Mouse (Mus musculus): ENCODE data around the gene Zdhhc14. TPM values are rescaled to one million over a fixed set of nuclear protein-coding genes. Genes with fewer than 3 reads are reported as not detected.

Gene Zdhhc14
- polyA plus RNA-seq, 1 experiment from 2014 or later: 0.99 TPM

DNA sequence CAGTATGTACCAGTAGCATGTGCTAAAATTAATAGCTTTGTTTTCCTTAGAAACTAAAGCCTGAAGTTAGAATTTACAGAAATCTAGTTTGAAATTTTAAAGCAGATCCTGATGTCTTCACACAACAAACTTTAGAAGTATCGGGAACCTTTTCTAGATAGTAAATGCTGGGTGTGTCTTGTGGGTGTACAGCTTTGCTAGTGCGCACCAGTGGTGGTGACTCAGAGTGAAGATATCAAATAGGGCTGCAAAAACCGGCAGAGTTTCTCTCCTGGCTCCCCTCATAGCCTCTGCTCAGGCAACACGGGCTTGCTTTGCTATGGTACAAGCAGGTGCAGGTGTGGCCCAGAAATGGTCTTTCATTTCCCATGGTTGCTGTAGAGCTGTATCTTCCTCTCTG is 157.8 kb downstream of the Zdhhc14 start:
- no peaks in the 10 kb centered on the region for H3K9me3 ChIP-seq (replicated peaks; ENCODE audit: control insufficient read depth, low read length)
- H3K4me2 ChIP-seq (ENCODE audit: low read depth, low read length): no peak overlapping the region
- H3K27me3 ChIP-seq (ENCODE audit: control insufficient read depth, insufficient read depth, low read length): no peaks in the 10 kb centered on the region
- WGBS: 76% methylated on average over 4 of the region's 4 CpGs
- H3K27ac ChIP-seq (ENCODE audit: low read length): no peak overlapping the region
- no peaks in the 10 kb centered on the region for H3K4me1 ChIP-seq (ENCODE audit: control insufficient read depth, insufficient read depth, low read length)
- no peak for ATAC-seq (ENCODE audit: insufficient read depth, low FRiP score)
- no peak overlapping the region for H3K9ac ChIP-seq (ENCODE audit: low read length)
- no peak overlapping the region for H3K4me3 ChIP-seq (replicated peaks; ENCODE audit: low read length)
- no peaks in the 10 kb centered on the region for H3K36me3 ChIP-seq (ENCODE audit: control insufficient read depth, insufficient read depth, low read length)

DNA sequence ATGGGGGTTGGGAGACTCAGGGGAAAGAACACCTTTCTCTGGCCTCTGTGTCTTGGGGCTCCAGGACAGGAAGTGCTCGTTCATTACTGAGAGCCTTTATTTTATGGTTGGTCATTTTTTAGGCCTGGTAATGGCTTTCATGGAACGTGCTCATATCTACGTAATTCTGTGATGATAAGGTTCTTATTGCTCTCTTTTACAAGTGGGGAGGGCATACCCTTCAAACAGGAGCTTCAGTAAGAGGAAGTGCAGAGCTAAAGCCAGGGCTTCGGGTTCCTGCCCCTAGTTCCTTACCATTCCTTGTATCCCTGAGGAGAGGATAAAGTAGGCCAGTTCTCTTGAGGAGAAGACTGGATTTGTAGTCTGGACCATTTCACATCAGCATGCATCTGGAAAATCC is 158.3 kb downstream of the Zdhhc14 start:
- no peak overlapping the region for H3K9ac ChIP-seq (ENCODE audit: low read length)
- no peak overlapping the region for H3K4me3 ChIP-seq (replicated peaks; ENCODE audit: low read length)
- H3K36me3 ChIP-seq (ENCODE audit: control insufficient read depth, insufficient read depth, low read length): no peaks in the 10 kb centered on the region
- no peaks in the 10 kb centered on the region for H3K4me1 ChIP-seq (ENCODE audit: control insufficient read depth, insufficient read depth, low read length)
- H3K9me3 ChIP-seq (replicated peaks; ENCODE audit: control insufficient read depth, low read length): no peaks in the 10 kb centered on the region
- no peaks in the 10 kb centered on the region for H3K27me3 ChIP-seq (ENCODE audit: control insufficient read depth, insufficient read depth, low read length)
- no peak for ATAC-seq (ENCODE audit: insufficient read depth, low FRiP score)
- 70% methylated on average over 4 of the region's 4 CpGs for WGBS
- H3K27ac ChIP-seq (ENCODE audit: low read length): no peak overlapping the region
- H3K4me2 ChIP-seq (ENCODE audit: low read depth, low read length): no peak overlapping the region

DNA sequence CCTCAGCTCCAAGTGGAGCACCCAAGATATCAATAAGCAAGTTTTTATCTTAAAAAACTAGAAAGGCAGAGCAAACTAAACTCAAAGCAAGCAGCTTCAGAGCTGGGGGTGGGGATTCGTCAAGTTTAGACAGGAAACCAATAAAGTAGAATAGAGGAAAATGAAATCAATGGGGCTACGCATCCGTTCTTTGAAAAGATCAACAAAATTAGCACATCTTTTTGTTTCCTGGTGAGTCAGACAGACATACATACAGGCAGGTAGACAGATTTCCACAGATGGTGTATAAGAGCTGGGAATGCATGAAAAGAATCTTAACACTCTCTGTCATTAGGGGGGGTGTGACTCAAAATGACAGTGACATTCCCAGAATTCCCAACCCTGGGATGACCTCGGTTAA is 159.2 kb downstream of the Zdhhc14 start:
- Histone ChIP-seq H3K4me2 (ENCODE audit: low read depth, low read length) (no peak overlapping the region), H3K36me3 (ENCODE audit: control insufficient read depth, insufficient read depth, low read length) (no peaks in the 10 kb centered on the region), H3K9ac (ENCODE audit: low read length) (no peak overlapping the region), H3K27ac (ENCODE audit: low read length) (no peak overlapping the region), H3K4me1 (ENCODE audit: control insufficient read depth, insufficient read depth, low read length) (no peaks in the 10 kb centered on the region), H3K27me3 (ENCODE audit: control insufficient read depth, insufficient read depth, low read length) (no peaks in the 10 kb centered on the region), H3K9me3 (replicated peaks; ENCODE audit: control insufficient read depth, low read length) (no peaks in the 10 kb centered on the region), H3K4me3 (replicated peaks; ENCODE audit: low read length) (no peak overlapping the region)
- ATAC-seq (ENCODE audit: insufficient read depth, low FRiP score): no peak
- WGBS: 63% methylated on average over 4 of the region's 4 CpGs

DNA sequence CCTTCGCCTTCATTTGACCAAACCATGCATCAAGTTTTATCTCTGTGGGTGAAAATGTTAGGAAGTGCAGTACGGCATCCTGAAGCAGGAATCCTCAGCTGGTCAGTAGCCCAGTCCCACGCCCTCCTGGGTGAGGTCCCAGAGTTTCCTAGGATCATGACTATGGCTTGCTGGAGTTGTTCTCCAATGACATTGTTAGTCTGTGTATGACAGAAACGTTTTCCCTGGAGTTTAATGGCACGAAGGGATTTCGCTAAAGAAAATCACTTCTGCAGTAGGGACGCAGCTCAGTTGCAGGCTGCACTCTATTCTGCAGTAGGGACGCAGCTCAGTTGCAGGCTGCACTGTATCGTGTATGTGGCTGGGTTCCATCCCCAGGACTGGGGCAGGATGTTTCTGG is 161.6 kb downstream of the Zdhhc14 start:
- Histone ChIP-seq H3K36me3 (ENCODE audit: control insufficient read depth, insufficient read depth, low read length) (no peaks in the 10 kb centered on the region), H3K4me1 (ENCODE audit: control insufficient read depth, insufficient read depth, low read length) (no peaks in the 10 kb centered on the region), H3K27me3 (ENCODE audit: control insufficient read depth, insufficient read depth, low read length) (no peaks in the 10 kb centered on the region), H3K27ac (ENCODE audit: low read length) (no peak overlapping the region), H3K4me3 (replicated peaks; ENCODE audit: low read length) (no peak overlapping the region), H3K9me3 (replicated peaks; ENCODE audit: control insufficient read depth, low read length) (no peaks in the 10 kb centered on the region), H3K9ac (ENCODE audit: low read length) (no peak overlapping the region), H3K4me2 (ENCODE audit: low read depth, low read length) (no peak overlapping the region)
- no peak for ATAC-seq (ENCODE audit: insufficient read depth, low FRiP score)
- 77% methylated on average over 9 of the region's 9 CpGs for whole genome bisulfite sequencing

DNA sequence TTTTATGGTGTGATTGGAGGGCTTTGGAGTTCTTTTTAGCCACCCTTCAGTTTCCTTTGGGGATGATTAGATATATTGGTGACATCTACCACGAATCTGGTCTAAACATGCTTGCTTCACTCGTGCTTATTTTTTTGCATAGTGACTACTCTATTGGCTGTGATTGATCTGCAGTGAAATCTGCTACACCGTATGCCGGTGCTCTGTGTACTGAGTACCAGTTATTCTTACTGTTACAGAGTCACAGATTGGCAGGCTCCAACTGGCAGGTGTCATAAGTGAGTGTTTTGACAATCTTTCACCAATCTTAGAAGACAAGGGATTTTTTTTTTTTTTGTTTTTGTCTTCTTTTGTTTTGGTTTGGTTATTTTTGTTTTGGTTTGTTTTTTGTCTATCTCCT is 163.2 kb downstream of the Zdhhc14 start:
- Histone ChIP-seq H3K9me3 (replicated peaks; ENCODE audit: control insufficient read depth, low read length) (no peaks in the 10 kb centered on the region), H3K27me3 (ENCODE audit: control insufficient read depth, insufficient read depth, low read length) (no peaks in the 10 kb centered on the region), H3K9ac (ENCODE audit: low read length) (no peak overlapping the region), H3K4me2 (ENCODE audit: low read depth, low read length) (no peak overlapping the region), H3K4me1 (ENCODE audit: control insufficient read depth, insufficient read depth, low read length) (no peaks in the 10 kb centered on the region), H3K4me3 (replicated peaks; ENCODE audit: low read length) (no peak overlapping the region), H3K27ac (ENCODE audit: low read length) (no peak overlapping the region), H3K36me3 (ENCODE audit: control insufficient read depth, insufficient read depth, low read length) (no peaks in the 10 kb centered on the region)
- 90% methylated on average over 4 of the region's 4 CpGs for WGBS
- no peak for ATAC-seq (ENCODE audit: insufficient read depth, low FRiP score)

DNA sequence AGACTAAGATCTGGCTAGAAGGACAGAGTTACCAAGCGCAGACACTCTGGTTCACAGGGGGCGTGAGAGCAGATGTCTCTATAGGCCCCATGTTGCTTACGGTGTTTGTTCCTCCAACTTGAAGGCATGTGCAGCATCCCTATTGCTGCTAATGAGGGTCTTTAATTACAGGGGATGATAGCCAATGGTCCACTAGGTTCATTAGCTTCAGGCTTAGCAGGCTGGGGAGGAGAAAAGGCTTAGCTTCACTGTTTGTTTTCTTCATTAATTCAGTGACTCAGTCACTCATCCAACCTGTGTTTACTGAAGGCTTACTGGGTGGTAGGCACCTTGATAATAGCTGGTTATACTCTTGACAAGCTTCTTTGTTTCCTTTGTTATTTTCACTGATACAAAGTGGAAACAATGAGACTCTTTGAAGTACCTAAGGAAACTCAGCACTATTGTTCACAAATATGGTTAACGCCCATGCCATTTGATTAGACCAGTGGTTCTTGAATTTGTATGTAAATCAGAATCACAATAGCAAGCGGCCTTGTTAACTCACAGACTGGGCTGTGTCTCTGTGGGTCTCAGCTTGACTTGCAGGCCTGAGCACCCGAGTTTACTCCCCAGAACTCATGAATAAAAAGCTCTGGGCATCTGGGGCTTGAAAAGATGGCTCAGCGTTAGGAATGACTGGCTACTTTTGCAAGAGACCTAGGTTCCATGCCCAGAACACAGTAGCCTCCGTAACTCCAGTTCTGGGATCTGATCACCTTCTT is 168.1 kb downstream of the Zdhhc14 start:
- H3K4me3 ChIP-seq (replicated peaks; ENCODE audit: low read length): no peak overlapping the region
- WGBS: 58% methylated on average over 8 of the region's 8 CpGs
- no peaks in the 10 kb centered on the region for H3K4me1 ChIP-seq (ENCODE audit: control insufficient read depth, insufficient read depth, low read length)
- no peaks in the 10 kb centered on the region for H3K27me3 ChIP-seq (ENCODE audit: control insufficient read depth, insufficient read depth, low read length)
- no peak for ATAC-seq (ENCODE audit: insufficient read depth, low FRiP score)
- H3K9me3 ChIP-seq (replicated peaks; ENCODE audit: control insufficient read depth, low read length): no peaks in the 10 kb centered on the region
- H3K4me2 ChIP-seq (ENCODE audit: low read depth, low read length): no peak overlapping the region
- H3K27ac ChIP-seq (ENCODE audit: low read length): no peak overlapping the region
- H3K9ac ChIP-seq (ENCODE audit: low read length): no peak overlapping the region
- no peaks in the 10 kb centered on the region for H3K36me3 ChIP-seq (ENCODE audit: control insufficient read depth, insufficient read depth, low read length)

DNA sequence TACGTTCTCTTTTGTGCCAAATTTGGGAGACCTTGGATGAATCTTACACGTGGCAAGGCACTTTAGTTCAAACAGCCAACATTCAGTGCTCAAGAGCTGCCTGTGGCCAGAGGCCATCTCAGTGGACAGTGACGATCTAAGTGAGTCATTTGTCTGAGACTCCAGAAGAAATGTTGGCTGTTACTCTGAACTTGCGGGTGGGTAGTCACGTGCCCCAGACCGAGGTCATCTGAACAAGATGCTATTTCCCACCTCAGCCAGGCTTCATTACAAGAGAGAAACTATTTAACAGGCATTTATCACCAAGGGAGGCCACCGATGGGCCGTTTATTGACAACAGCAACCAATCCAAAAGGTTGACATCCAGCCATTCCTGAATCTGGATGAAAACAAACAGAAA is 174.3 kb downstream of the Zdhhc14 start:
- Histone ChIP-seq H3K4me3 (replicated peaks; ENCODE audit: low read length) (no peak overlapping the region), H3K4me1 (ENCODE audit: control insufficient read depth, insufficient read depth, low read length) (no peaks in the 10 kb centered on the region), H3K9me3 (replicated peaks; ENCODE audit: control insufficient read depth, low read length) (no peaks in the 10 kb centered on the region), H3K27ac (ENCODE audit: low read length) (no peak overlapping the region), H3K4me2 (ENCODE audit: low read depth, low read length) (no peak overlapping the region), H3K36me3 (ENCODE audit: control insufficient read depth, insufficient read depth, low read length) (no peaks in the 10 kb centered on the region), H3K27me3 (ENCODE audit: control insufficient read depth, insufficient read depth, low read length) (no peaks in the 10 kb centered on the region), H3K9ac (ENCODE audit: low read length) (no peak overlapping the region)
- no peak for ATAC-seq (ENCODE audit: insufficient read depth, low FRiP score)
- 76% methylated on average over 8 of the region's 8 CpGs for WGBS

DNA sequence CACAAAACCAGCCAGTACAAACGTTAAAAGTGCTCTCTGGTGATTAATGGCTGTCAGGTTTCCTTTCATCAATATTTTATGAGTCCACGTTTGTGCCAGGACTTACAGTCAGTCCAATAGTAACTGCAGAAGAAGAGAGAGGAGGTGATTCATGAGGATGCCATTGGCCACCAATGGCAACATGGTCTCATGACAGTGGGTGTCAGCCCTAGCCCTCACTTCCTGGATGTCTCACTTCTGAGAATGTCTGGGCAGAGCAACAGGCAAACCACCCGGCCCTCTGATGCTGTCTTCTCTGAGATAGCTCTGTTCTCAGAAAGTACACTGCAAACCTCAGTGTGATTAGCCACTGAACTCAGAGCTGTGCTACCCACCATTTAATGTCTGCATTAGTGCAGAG is 176.1 kb downstream of the Zdhhc14 start:
- no peak overlapping the region for H3K4me2 ChIP-seq (ENCODE audit: low read depth, low read length)
- no peaks in the 10 kb centered on the region for H3K4me1 ChIP-seq (ENCODE audit: control insufficient read depth, insufficient read depth, low read length)
- WGBS: 22% methylated on average over 3 of the region's 3 CpGs
- H3K9ac ChIP-seq (ENCODE audit: low read length): no peak overlapping the region
- H3K4me3 ChIP-seq (replicated peaks; ENCODE audit: low read length): no peak overlapping the region
- no peaks in the 10 kb centered on the region for H3K36me3 ChIP-seq (ENCODE audit: control insufficient read depth, insufficient read depth, low read length)
- no peaks in the 10 kb centered on the region for H3K27me3 ChIP-seq (ENCODE audit: control insufficient read depth, insufficient read depth, low read length)
- H3K9me3 ChIP-seq (replicated peaks; ENCODE audit: control insufficient read depth, low read length): no peaks in the 10 kb centered on the region
- no peak overlapping the region for H3K27ac ChIP-seq (ENCODE audit: low read length)
- ATAC-seq (ENCODE audit: insufficient read depth, low FRiP score): no peak

DNA sequence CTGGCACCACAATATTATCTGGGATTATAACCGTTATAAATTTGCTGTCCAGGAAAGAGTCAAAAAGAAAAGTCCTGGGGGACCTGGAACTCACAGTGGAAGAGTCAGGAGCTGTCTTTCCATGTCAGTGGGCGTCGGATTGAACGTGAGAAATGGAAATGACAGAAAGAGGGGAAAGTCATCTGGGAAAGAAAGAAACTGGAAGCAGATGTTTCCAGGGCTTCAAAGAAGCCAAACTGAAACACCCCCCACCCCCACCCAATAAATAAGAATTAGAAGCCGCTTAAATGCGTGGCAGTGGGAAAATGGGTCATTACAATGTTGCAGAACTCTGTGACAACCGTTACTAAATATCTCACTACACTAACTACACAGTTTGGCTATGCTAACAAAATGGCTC is 176.6 kb downstream of the Zdhhc14 start:
- 76% methylated on average over 7 of the region's 7 CpGs for WGBS
- Histone ChIP-seq H3K27ac (ENCODE audit: low read length) (no peak overlapping the region), H3K4me2 (ENCODE audit: low read depth, low read length) (no peak overlapping the region), H3K36me3 (ENCODE audit: control insufficient read depth, insufficient read depth, low read length) (no peaks in the 10 kb centered on the region), H3K9ac (ENCODE audit: low read length) (no peak overlapping the region), H3K4me1 (ENCODE audit: control insufficient read depth, insufficient read depth, low read length) (no peaks in the 10 kb centered on the region), H3K4me3 (replicated peaks; ENCODE audit: low read length) (no peak overlapping the region), H3K9me3 (replicated peaks; ENCODE audit: control insufficient read depth, low read length) (no peaks in the 10 kb centered on the region), H3K27me3 (ENCODE audit: control insufficient read depth, insufficient read depth, low read length) (no peaks in the 10 kb centered on the region)
- ATAC-seq (ENCODE audit: insufficient read depth, low FRiP score): no peak

Measured in stomach, embryonic 16.5 days (tissue).